Mouse (Mus musculus) neural tube, embryonic 13.5 days (tissue): ENCODE measurements around the gene Gm20388. TPM values are rescaled to one million over a fixed set of nuclear protein-coding genes. Genes with fewer than 3 reads are reported as not detected.
A peak's percentile ranks its signal among the peaks of the same experiment; 100 is the strongest.

ENCODE experiments used
- ATAC-seq: fragments of 200-750 bp; cut with Nextera tagmentation; 2 replicates; pipeline ENCODE4 v1.8.0; 2017; ENCODE audit warnings: low read depth, mild to moderate bottlenecking, moderate TSS enrichment, moderate library complexity
- H3K27ac ChIP-seq: fragments of 300-500 bp; sonication (generic); replicated peaks from 2 replicates; pipeline ENCODE4 v1.5.1; 2015; ENCODE audit warnings: moderate library complexity, mild to moderate bottlenecking, inconsistent platforms
- H3K27me3 ChIP-seq: fragments of 300-500 bp; sonication (generic); 2 replicates; pipeline ENCODE4 v1.6.1; 2015; ENCODE audit warnings: mild to moderate bottlenecking, inconsistent platforms
- H3K36me3 ChIP-seq: fragments of 300-500 bp; sonication (generic); 2 replicates; pipeline ENCODE4 v1.6.1; 2015; ENCODE audit warnings: mild to moderate bottlenecking, inconsistent platforms
- H3K4me1 ChIP-seq: fragments of 300-500 bp; sonication (generic); replicated peaks from 2 replicates; pipeline ENCODE4 v1.6.1; 2015; ENCODE audit warnings: inconsistent platforms
- H3K4me2 ChIP-seq: fragments of 300-500 bp; sonication (generic); 2 replicates; pipeline ENCODE4 v1.6.1; 2015; ENCODE audit warnings: inconsistent platforms, mild to moderate bottlenecking, moderate library complexity
- H3K4me3 ChIP-seq: fragments of 300-500 bp; sonication (generic); 2 replicates; pipeline ENCODE4 v1.5.1; 2015; ENCODE audit warnings: mild to moderate bottlenecking, inconsistent platforms
- H3K9ac ChIP-seq: fragments of 300-500 bp; sonication (generic); 2 replicates; pipeline ENCODE4 v1.6.1; 2015; ENCODE audit warnings: moderate library complexity, mild to moderate bottlenecking, inconsistent platforms
- H3K9me3 ChIP-seq: fragments of 300-500 bp; sonication (generic); 2 replicates; pipeline ENCODE4 v1.6.1; 2016; ENCODE audit warnings: inconsistent platforms
- WGBS: fragments of 180-500 bp; shearing (Covaris S2); methylation state at CpG from one replicate; pipeline ENCODE4 v1.1.7; 2015; 5-methylcytosine and 5-hydroxymethylcytosine counted together
- polyA plus RNA-seq: library from polyadenylated mRNA; unstranded; fragments of >200 nt; fragmentation: Nextera tagmentation; extraction: Ambion mirVana; gene quantifications from 2 replicates; pipeline ENCODE4 v1.2.1, GENCODE M21; 2015

Gm20388 gene
- polyA plus RNA-seq, 1 experiment from 2014 or later: 0.27 TPM

DNA sequence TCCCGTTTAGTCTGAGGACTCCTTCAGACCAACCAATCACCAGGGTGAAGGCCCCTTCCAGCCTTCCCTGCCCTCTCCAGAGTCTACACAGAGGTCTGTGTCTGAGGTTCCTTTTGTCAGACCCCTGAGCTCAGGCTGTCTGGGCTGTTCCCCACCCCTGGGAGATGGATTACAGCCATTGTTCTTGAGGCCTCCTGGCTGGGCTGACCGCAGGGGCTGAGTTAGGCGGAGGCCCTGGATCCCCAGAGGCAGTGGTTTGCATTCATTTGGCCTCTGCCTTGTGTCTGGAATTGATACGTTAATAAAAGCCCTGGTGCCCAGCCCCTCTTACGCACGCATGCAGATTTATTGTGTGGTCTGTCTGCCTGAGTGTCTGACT is 4373.7 kb downstream of the Gm20388 start:
- H3K4me2 ChIP-seq: 0 out of 2 replicates have a peak overlapping the region, but pooled peaks have one; percentile 11
- peak; percentile 81 for ATAC-seq
- peak overlapping the region; percentile 92 for H3K27ac ChIP-seq
- WGBS: 6% methylated on average over 6 of the region's 6 CpGs
- H3K9ac ChIP-seq: peak overlapping the region; percentile 32
- H3K4me3 ChIP-seq: no peak overlapping the region
- no peaks in the 10 kb centered on the region for H3K27me3 ChIP-seq
- no peaks in the 10 kb centered on the region for H3K9me3 ChIP-seq
- no peaks in the 10 kb centered on the region for H3K36me3 ChIP-seq
- H3K4me1 ChIP-seq: peaks cover 91% of the 10 kb centered on the region

DNA sequence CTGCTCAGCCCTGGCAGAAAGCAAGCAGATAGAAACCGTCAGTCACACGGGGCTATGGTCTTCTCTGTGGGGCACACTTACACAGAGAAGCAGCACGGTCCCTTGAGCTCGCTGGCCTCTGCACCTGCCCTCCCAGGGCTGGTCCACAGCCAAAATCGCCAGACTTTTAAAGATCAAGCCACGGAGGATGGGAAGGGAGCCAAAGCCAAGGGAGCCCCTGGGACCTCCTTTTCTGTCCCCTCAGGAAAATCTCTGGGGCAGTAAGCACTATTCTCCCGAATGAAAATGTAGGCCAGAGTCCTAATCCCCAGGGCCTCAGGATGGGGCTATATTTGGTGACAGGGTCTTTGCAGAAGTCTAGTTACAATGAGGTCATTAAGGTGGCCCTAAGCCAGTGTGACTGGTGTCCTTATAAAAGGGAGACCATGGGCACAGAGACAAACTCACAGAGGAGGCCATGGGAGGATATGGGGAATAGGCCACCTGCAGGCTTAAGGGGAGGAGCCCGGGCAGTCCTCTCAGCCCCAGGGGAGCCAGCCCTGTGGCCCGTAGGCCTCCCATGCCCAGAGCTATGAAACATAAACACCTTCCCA is 4374.4 kb downstream of the Gm20388 start:
- no peak overlapping the region for H3K4me3 ChIP-seq
- H3K36me3 ChIP-seq: no peaks in the 10 kb centered on the region
- peaks cover 88% of the 10 kb centered on the region for H3K4me1 ChIP-seq
- H3K27me3 ChIP-seq: no peaks in the 10 kb centered on the region
- H3K4me2 ChIP-seq: no peak overlapping the region
- peak overlapping the region; percentile 92 for H3K27ac ChIP-seq
- WGBS: 12% methylated on average over 9 of the region's 9 CpGs
- ATAC-seq: peak; percentile 59
- peak overlapping the region; percentile 43 for H3K9ac ChIP-seq
- H3K9me3 ChIP-seq: no peaks in the 10 kb centered on the region

DNA sequence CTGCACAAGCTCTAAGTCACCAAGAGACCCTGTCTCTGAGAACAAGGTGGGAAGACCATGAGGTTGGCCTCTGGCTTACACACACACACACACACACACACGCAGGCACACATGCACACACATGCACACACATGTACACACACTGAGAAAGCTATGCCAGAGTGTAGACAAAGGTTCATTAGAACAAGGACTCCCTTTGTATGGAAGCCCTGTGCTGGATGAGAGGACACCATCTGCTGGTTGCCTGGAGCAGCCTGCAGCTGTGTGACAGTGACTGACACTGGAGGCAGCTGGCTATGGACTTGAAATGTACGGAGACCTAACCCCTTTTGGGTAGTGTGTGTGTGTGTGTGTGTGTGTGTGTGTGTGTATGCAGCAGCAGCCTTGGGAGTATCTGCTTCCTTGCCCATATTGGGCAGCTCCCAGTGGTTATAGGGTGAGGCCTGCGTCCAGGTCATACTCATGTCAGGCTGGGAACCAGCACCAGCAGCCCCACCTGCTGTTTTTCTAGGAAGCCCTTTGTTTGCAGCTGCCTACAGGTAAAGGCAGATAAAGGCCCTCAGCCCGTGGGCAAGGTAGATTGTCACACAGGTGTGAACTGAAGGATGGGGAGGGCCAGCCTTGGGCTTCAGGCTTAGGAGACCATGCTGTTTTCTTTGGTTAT is 4376.0 kb downstream of the Gm20388 start:
- Histone ChIP-seq H3K4me3 (no peak overlapping the region), H3K36me3 (no peaks in the 10 kb centered on the region), H3K27ac (peak overlapping the region; percentile 92), H3K27me3 (no peaks in the 10 kb centered on the region), H3K4me2 (no peak overlapping the region), H3K9ac (no peak overlapping the region), H3K9me3 (no peaks in the 10 kb centered on the region), H3K4me1 (peaks cover 78% of the 10 kb centered on the region)
- no peak for ATAC-seq
- 56% methylated on average over 4 of the region's 4 CpGs for WGBS

DNA sequence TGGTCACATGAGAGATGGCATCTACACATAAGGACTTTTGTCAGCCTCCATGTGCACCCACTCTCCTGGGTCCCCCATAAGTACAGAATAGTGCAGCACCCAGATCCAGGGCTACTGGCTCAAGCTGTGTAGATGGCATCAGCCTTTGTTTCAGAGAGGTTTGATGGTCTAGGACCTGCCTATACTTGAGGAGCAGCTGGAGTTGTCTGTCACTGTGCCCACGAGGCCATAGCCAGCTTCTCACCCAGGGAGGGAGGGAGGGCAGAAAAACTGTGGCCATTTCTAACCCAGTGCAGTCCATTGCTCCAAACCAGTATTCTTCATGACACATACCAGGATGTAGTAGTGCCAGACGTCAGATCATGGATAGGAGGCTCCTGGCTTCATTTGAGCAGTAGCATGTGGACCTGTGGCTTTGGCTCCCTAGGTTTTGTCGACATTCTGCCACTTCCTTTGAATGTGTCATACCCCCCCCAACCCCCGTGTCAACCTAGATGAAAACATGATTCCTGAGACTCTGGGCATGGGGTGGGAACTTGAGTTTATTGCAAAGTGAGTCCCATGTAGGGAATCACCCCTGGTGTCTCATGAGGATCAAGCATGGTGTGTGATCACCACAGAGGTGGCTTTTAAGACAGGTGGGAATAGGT is 4377.7 kb downstream of the Gm20388 start:
- Histone ChIP-seq H3K4me3 (no peak overlapping the region), H3K36me3 (no peaks in the 10 kb centered on the region), H3K4me1 (peaks cover 69% of the 10 kb centered on the region), H3K9ac (no peak overlapping the region), H3K9me3 (no peaks in the 10 kb centered on the region), H3K27ac (no peak overlapping the region), H3K27me3 (no peaks in the 10 kb centered on the region), H3K4me2 (no peak overlapping the region)
- no peak for ATAC-seq
- 93% methylated on average over 4 of the region's 4 CpGs for whole genome bisulfite sequencing

DNA sequence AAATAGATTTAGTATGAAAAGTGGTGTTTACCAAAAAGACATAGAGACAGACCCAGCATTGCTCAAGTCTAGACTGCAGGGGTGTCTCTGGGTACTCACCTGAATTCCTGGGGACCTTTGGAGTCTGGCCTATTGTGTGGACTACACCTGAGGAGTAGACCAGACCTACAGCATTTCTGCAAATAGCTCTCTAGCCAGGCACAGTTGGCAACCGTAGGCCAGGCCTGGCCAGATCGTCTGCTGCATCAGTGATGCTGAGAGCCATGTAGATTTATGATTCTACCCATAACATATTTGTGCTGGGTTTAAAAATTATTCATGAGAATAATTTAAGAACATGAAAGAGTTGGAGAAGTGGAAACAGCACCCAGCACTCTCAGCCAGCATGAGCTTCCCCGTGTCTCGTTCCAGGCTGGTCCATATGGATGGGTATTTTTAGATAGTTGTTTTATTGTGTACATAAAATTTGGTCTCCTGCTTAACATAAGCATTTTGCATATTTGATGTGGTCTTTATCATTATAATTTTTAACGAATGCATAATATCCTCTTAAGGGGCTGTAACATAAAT is 4378.9 kb downstream of the Gm20388 start:
- Histone ChIP-seq H3K4me3 (no peak overlapping the region), H3K9ac (no peak overlapping the region), H3K27me3 (no peaks in the 10 kb centered on the region), H3K4me2 (no peak overlapping the region), H3K9me3 (no peaks in the 10 kb centered on the region), H3K4me1 (peaks cover 69% of the 10 kb centered on the region), H3K27ac (no peak overlapping the region), H3K36me3 (no peaks in the 10 kb centered on the region)
- no peak for ATAC-seq
- WGBS: 76% methylated on average over 5 of the region's 5 CpGs

- Histone ChIP-seq H3K4me2 (no peak overlapping the region), H3K27me3 (no peaks in the 10 kb centered on the region), H3K4me1 (peaks cover 63% of the 10 kb centered on the region), H3K4me3 (no peak overlapping the region), H3K9me3 (no peaks in the 10 kb centered on the region), H3K9ac (no peak overlapping the region), H3K36me3 (peaks cover 5% of the 10 kb centered on the region; the same call in 1 of the 2 replicates), H3K27ac (no peak overlapping the region)
- WGBS: 92% methylated on average over 9 of the region's 9 CpGs
- no peak for ATAC-seq
Observed at GRCm38 (mm10) chr8:124290911-124291691, 4380.5 kb downstream of the Gm20388 start.

DNA sequence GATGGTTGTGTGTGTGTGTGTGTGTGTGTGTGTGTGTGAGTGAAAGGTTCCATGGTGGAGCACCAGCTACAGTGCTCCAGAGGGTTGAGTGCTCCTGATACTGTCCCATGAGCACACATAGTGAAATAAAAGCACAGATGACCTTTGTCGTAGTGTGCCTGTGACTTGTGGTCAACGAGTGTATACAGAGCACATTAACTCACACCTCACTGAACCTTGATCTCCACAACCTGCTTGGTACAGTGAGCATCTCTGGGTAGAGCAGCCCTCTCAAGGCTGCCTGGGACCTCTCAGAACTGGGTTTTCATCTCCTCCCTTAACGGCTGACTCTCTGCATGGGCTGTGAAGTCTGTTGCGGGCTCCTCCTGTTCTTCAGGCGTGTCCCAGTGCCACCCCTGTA is 4381.1 kb downstream of the Gm20388 start:
- H3K9me3 ChIP-seq: no peaks in the 10 kb centered on the region
- no peak overlapping the region for H3K4me3 ChIP-seq
- peaks cover 57% of the 10 kb centered on the region for H3K4me1 ChIP-seq
- no peak overlapping the region for H3K9ac ChIP-seq
- no peak for ATAC-seq
- peaks cover 8% of the 10 kb centered on the region; the same call in 1 of the 2 replicates for H3K36me3 ChIP-seq
- no peak overlapping the region for H3K27ac ChIP-seq
- no peaks in the 10 kb centered on the region for H3K27me3 ChIP-seq
- no peak overlapping the region for H3K4me2 ChIP-seq
- 85% methylated on average over 5 of the region's 5 CpGs for WGBS

GRCm38 (mm10) chr8:124292965-124293364 is 4382.3 kb downstream of the Gm20388 start:
- Histone ChIP-seq H3K9me3 (no peaks in the 10 kb centered on the region), H3K27me3 (no peaks in the 10 kb centered on the region), H3K4me1 (peaks cover 44% of the 10 kb centered on the region), H3K4me3 (no peak overlapping the region), H3K27ac (peak overlapping the region; percentile 30; the same call in 1 of the 2 replicates), H3K36me3 (peaks cover 16% of the 10 kb centered on the region; the same call in 1 of the 2 replicates), H3K9ac (no peak overlapping the region), H3K4me2 (no peak overlapping the region)
- ATAC-seq: no peak
- 81% methylated on average over 9 of the region's 9 CpGs for WGBS

- 0 out of 2 replicates have a peak, but pooled peaks have one; percentile 36 for ATAC-seq
- Histone ChIP-seq H3K9ac (no peak overlapping the region), H3K27me3 (no peaks in the 10 kb centered on the region), H3K27ac (peak overlapping the region; percentile 43), H3K4me2 (no peak overlapping the region), H3K36me3 (peaks cover 16% of the 10 kb centered on the region; the same call in 1 of the 2 replicates), H3K4me1 (peaks cover 32% of the 10 kb centered on the region), H3K9me3 (no peaks in the 10 kb centered on the region), H3K4me3 (no peak overlapping the region)
- WGBS: 49% methylated on average over 6 of the region's 6 CpGs
Observed at GRCm38 (mm10) chr8:124294425-124294824, 4383.8 kb downstream of the Gm20388 start.

DNA sequence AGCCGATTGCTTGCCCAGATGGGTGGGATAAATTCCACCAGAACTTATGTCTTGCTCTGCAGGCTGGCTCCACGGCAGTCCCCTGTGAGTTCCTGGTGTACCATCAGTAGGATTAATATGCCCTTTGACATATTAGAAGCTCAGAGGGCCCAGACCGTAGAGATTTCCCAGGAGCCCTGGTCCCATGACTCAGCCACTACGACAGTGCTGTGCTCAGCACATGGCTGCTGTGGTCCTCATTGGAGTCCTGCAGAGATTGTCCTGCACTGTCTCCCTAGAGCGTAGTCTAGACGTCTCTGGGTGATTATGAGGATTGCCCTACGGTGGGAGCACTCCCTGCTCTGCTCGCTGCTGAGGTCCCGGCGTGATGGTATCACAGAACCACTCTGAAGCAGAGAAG is 4384.3 kb downstream of the Gm20388 start:
- peaks cover 30% of the 10 kb centered on the region for H3K4me1 ChIP-seq
- peaks cover 16% of the 10 kb centered on the region; the same call in 1 of the 2 replicates for H3K36me3 ChIP-seq
- no peaks in the 10 kb centered on the region for H3K27me3 ChIP-seq
- no peaks in the 10 kb centered on the region for H3K9me3 ChIP-seq
- H3K4me3 ChIP-seq: no peak overlapping the region
- H3K4me2 ChIP-seq: no peak overlapping the region
- 47% methylated on average over 10 of the region's 10 CpGs for WGBS
- no peak for ATAC-seq
- H3K9ac ChIP-seq: no peak overlapping the region
- H3K27ac ChIP-seq: peak overlapping the region; percentile 43; the same call in 1 of the 2 replicates

DNA sequence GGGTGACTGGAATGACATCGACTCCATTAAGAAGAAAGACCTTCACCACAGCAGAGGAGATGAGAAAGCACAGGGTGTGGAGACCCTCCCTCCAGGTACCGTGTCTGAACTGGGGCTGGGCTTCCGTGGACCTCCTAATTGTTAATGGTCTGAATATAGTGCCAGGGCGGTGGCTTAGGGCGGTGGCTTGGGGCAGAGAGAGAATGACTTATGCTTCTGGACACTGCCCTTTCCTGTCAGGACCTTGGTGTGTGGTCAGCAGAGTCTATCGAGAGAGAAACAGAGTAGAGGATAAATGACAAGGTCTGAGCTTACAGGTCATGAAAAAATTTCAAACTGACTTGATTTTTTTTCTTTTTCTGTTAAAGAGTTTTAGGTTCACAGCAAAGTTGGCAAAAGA is 4384.7 kb downstream of the Gm20388 start:
- ATAC-seq: no peak
- Histone ChIP-seq H3K4me3 (no peak overlapping the region), H3K27me3 (no peaks in the 10 kb centered on the region), H3K9ac (no peak overlapping the region), H3K36me3 (peaks cover 16% of the 10 kb centered on the region; the same call in 1 of the 2 replicates), H3K4me2 (no peak overlapping the region), H3K4me1 (peaks cover 30% of the 10 kb centered on the region), H3K9me3 (no peaks in the 10 kb centered on the region), H3K27ac (no peak overlapping the region; the same call in 1 of the 2 replicates)
- WGBS: 86% methylated on average over 6 of the region's 6 CpGs
